Mouse (Mus musculus) hindbrain, postnatal 0 days (tissue): ENCODE measurements around the gene Tfam. TPM values are rescaled to one million over a fixed set of nuclear protein-coding genes. Genes with fewer than 3 reads are reported as not detected.

Source experiments
- ATAC-seq: fragments of 200-750 bp; cut with Nextera tagmentation; 2 replicates; pipeline ENCODE4 v1.8.0; 2017; ENCODE audit warnings: mild to moderate bottlenecking, moderate TSS enrichment, moderate library complexity
- DNase-seq: peaks from one replicate; pipeline ENCODE4 v3.0.0-alpha.2; 2015; ENCODE audit warnings: low spot score
- H3K27ac ChIP-seq: fragments of 300-500 bp; sonication (generic); 2 replicates; pipeline ENCODE4 v1.5.1; 2014; ENCODE audit warnings: mild to moderate bottlenecking
- H3K27me3 ChIP-seq: fragments of 300-500 bp; sonication (generic); 2 replicates; pipeline ENCODE4 v1.6.1; 2014; ENCODE audit warnings: low read length, mixed read lengths; ENCODE audit not compliant: insufficient read depth
- H3K36me3 ChIP-seq: fragments of 300-500 bp; sonication (generic); 2 replicates; pipeline ENCODE4 v1.6.1; 2014; ENCODE audit warnings: low read length, mixed read lengths; ENCODE audit not compliant: insufficient read depth
- H3K4me1 ChIP-seq: fragments of 300-500 bp; sonication (generic); 2 replicates; pipeline ENCODE4 v1.6.1; 2014; ENCODE audit warnings: antibody characterized with exemption, low read length, mixed read lengths; ENCODE audit not compliant: insufficient read depth
- H3K4me2 ChIP-seq: fragments of 300-500 bp; sonication (generic); 2 replicates; pipeline ENCODE4 v1.6.1; 2014; ENCODE audit warnings: low read depth, mild to moderate bottlenecking, low read length, moderate library complexity, mixed read lengths
- H3K4me3 ChIP-seq: fragments of 300-500 bp; sonication (generic); 2 replicates; pipeline ENCODE4 v1.5.1; 2014; ENCODE audit warnings: low read length
- H3K9ac ChIP-seq: fragments of 300-500 bp; sonication (generic); replicated peaks from 2 replicates; pipeline ENCODE4 v1.6.1; 2014; ENCODE audit warnings: mild to moderate bottlenecking, low read length, moderate library complexity, mixed read lengths
- H3K9me3 ChIP-seq: fragments of 300-500 bp; sonication (generic); 2 replicates; pipeline ENCODE4 v1.6.1; 2016; ENCODE audit warnings: low read length, mixed read lengths
- CTCF ChIP-seq: IDR thresholded peaks from 2 replicates; pipeline ENCODE4 v1.5.1; 2016; ENCODE audit warnings: antibody characterized with exemption, control low read depth, low read depth
- WGBS: fragments of 180-500 bp; shearing (Covaris S2); extraction: QIAGEN DNeasy Blood & Tissue Kit; methylation state at CpG from one replicate; pipeline ENCODE4 v1.1.7; 2014; 5-methylcytosine and 5-hydroxymethylcytosine counted together
- polyA plus RNA-seq: library from polyadenylated mRNA; unstranded; fragments of >200 nt; fragmentation: Nextera tagmentation; extraction: Ambion mirVana; gene quantifications from 2 replicates; pipeline ENCODE4 v1.2.1, GENCODE M21; 2015
- total RNA-seq: library from RNA; depleted of rRNA; stranded (reverse); fragments of >200 nt; gene quantifications from 2 replicates; pipeline ENCODE4 v1.2.3, GENCODE M21; 2014

Tfam gene
- total and polyA plus RNA-seq, 2 experiments from 2014 or later, result 13.1 to 39.0 TPM

GRCm38 (mm10) chr10:71265067-71265466 is 27.0 kb upstream of the Tfam start:
- Histone ChIP-seq H3K9me3 (no peaks in the 10 kb centered on the region), H3K27ac (no peak overlapping the region), H3K4me1 (no peaks in the 10 kb centered on the region), H3K9ac (no peak overlapping the region), H3K4me2 (no peak overlapping the region), H3K4me3 (no peak overlapping the region), H3K27me3 (no peaks in the 10 kb centered on the region), H3K36me3 (peaks cover 12% of the 10 kb centered on the region; the same call in 1 of the 2 replicates)
- ATAC-seq (no peak), DNase-seq (no peak)
- no peak for TF ChIP-seq CTCF
- 87% methylated on average over 4 of the region's 4 CpGs for WGBS

DNA sequence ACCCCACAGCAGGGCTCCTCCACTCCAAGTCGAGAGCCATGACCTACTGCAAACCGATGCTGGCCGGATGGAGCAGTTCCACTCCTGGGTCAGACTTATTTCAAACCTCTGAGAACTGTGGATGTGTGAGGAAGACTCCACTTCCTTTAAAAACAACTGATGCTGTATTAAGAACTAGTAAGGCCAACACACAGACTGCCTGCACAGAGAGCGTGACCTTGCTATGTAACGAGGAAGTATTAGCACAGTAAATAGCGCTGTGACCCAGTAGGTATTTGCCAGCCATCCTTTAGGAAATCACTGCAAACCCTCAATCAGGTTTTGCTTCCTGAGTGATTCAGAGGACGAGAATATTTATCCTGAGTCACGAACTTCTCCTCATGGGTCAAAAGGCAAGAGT is 23.6 kb upstream of the Tfam start:
- DNase-seq (no peak), ATAC-seq (no peak)
- TF ChIP-seq CTCF, result no peak
- H3K27me3 ChIP-seq, result no peaks in the 10 kb centered on the region
- H3K36me3 ChIP-seq, result peaks cover 28% of the 10 kb centered on the region; the same call in 1 of the 2 replicates
- H3K27ac ChIP-seq, result 0 out of 2 replicates have a peak overlapping the region, but pooled peaks have one; percentile 15
- H3K9ac ChIP-seq, result no peak overlapping the region
- H3K9me3 ChIP-seq, result no peaks in the 10 kb centered on the region
- H3K4me3 ChIP-seq, result no peak overlapping the region
- no peaks in the 10 kb centered on the region for H3K4me1 ChIP-seq
- H3K4me2 ChIP-seq, result no peak overlapping the region
- WGBS, result 77% methylated on average over 8 of the region's 8 CpGs

GRCm38 (mm10) chr10:71258943-71259342 is 20.9 kb upstream of the Tfam start:
- TF ChIP-seq CTCF, result no peak
- DNase-seq (no peak), ATAC-seq (no peak)
- Histone ChIP-seq H3K36me3 (peaks cover 44% of the 10 kb centered on the region; the same call in 1 of the 2 replicates), H3K9me3 (no peaks in the 10 kb centered on the region), H3K4me3 (no peak overlapping the region), H3K4me2 (no peak overlapping the region), H3K27ac (no peak overlapping the region), H3K27me3 (no peaks in the 10 kb centered on the region), H3K9ac (no peak overlapping the region), H3K4me1 (no peaks in the 10 kb centered on the region)
- WGBS, result 73% methylated on average over 5 of the region's 5 CpGs

DNA sequence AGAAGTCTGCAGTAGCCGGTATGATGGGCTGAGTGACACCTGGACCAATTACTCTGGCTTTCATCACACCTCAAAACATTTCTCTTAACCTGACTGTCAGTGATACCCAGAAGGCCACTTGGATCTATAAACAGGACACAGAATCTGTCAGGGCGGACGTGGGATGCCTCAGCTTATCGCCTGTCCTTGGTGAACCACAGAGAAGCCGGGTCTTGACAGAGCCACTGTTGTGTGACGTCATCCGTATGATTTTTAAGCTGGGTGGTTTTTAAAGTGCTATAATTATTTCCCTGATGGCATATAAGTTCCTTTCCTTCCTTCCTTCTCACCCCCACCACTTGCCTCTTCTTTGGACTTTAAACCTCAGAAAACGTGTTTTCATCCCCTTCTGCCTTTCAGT is 20.4 kb upstream of the Tfam start:
- ATAC-seq (no peak), DNase-seq (no peak)
- Histone ChIP-seq H3K4me2 (no peak overlapping the region), H3K9ac (no peak overlapping the region), H3K27me3 (no peaks in the 10 kb centered on the region), H3K36me3 (peaks cover 44% of the 10 kb centered on the region; the same call in 1 of the 2 replicates), H3K4me1 (no peaks in the 10 kb centered on the region), H3K9me3 (no peaks in the 10 kb centered on the region), H3K4me3 (no peak overlapping the region), H3K27ac (no peak overlapping the region)
- no peak for TF ChIP-seq CTCF
- 91% methylated on average over 8 of the region's 8 CpGs for WGBS

GRCm38 (mm10) chr10:71253147-71253546 is 15.1 kb upstream of the Tfam start:
- Histone ChIP-seq H3K27ac (no peak overlapping the region), H3K9ac (no peak overlapping the region), H3K27me3 (no peaks in the 10 kb centered on the region), H3K4me2 (no peak overlapping the region), H3K4me3 (no peak overlapping the region), H3K9me3 (no peaks in the 10 kb centered on the region), H3K4me1 (no peaks in the 10 kb centered on the region), H3K36me3 (peaks cover 17% of the 10 kb centered on the region; the same call in 1 of the 2 replicates)
- ATAC-seq (no peak), DNase-seq (no peak)
- 81% methylated on average over 4 of the region's 4 CpGs for WGBS
- TF ChIP-seq CTCF, result no peak

GRCm38 (mm10) chr10:71252421-71252820 is 14.3 kb upstream of the Tfam start:
- 78% methylated on average over 5 of the region's 5 CpGs for WGBS
- DNase-seq (no peak), ATAC-seq (no peak)
- H3K27me3 ChIP-seq, result no peaks in the 10 kb centered on the region
- no peak for TF ChIP-seq CTCF
- no peaks in the 10 kb centered on the region for H3K4me1 ChIP-seq
- H3K4me3 ChIP-seq, result no peak overlapping the region
- no peak overlapping the region for H3K27ac ChIP-seq
- H3K4me2 ChIP-seq, result no peak overlapping the region
- no peaks in the 10 kb centered on the region for H3K9me3 ChIP-seq
- H3K9ac ChIP-seq, result no peak overlapping the region
- peaks cover 17% of the 10 kb centered on the region; the same call in 1 of the 2 replicates for H3K36me3 ChIP-seq

DNA sequence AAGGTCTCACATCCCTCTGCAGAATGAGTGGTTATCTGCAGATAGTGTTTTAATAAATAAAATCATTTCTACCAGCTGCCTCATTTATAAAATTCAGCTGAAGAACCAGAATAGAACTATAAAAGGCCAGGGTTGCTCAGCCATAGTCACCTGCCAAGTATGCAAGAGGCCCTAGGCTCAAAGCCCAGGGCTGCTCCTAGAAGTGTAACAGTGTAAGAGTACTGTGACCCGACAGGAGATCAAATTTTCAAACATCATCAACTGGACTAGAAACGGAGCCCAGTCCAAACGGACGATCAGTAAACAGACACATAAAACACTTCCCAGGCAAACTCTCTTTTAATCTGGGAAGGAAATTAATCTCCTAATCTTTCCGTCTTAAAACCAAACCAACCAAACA is 13.8 kb upstream of the Tfam start:
- DNase-seq (no peak), ATAC-seq (no peak)
- Histone ChIP-seq H3K4me1 (no peaks in the 10 kb centered on the region), H3K9me3 (no peaks in the 10 kb centered on the region), H3K9ac (no peak overlapping the region), H3K27me3 (no peaks in the 10 kb centered on the region), H3K4me2 (no peak overlapping the region), H3K4me3 (no peak overlapping the region), H3K36me3 (peaks cover 17% of the 10 kb centered on the region; the same call in 1 of the 2 replicates), H3K27ac (no peak overlapping the region)
- whole genome bisulfite sequencing, result 89% methylated on average over 5 of the region's 5 CpGs
- TF ChIP-seq CTCF, result no peak
